Mouse (Mus musculus) ES-E14 (cell line): ENCODE data around the gene ccdc198.
"Not testable (repeated sequence)": the region's sequence is repeated elsewhere in the genome, so short reads cannot be mapped to it uniquely, and the experiment has no call there.

ENCODE experiments used
- CHD2 ChIP-seq: IDR thresholded peaks from 2 replicates; pipeline ENCODE4 v1.6.1; 2014; ENCODE audit warnings: mild to moderate bottlenecking, low read depth, low read length, inconsistent platforms
- HCFC1 ChIP-seq: IDR thresholded peaks from 2 replicates; pipeline ENCODE4 v1.6.1; 2012; ENCODE audit warnings: low read length, inconsistent platforms, borderline replicate concordance; ENCODE audit not compliant: insufficient read depth
- MAFK ChIP-seq: IDR thresholded peaks from 2 replicates; pipeline ENCODE4 v1.6.1; 2014; ENCODE audit warnings: mild to moderate bottlenecking, low read depth, low read length, inconsistent platforms; ENCODE audit not compliant: insufficient read depth
- ZC3H11A ChIP-seq: IDR thresholded peaks from 2 replicates; pipeline ENCODE4 v1.6.1; 2012; ENCODE audit warnings: low read depth, mild to moderate bottlenecking, inconsistent platforms, low read length, borderline replicate concordance

DNA sequence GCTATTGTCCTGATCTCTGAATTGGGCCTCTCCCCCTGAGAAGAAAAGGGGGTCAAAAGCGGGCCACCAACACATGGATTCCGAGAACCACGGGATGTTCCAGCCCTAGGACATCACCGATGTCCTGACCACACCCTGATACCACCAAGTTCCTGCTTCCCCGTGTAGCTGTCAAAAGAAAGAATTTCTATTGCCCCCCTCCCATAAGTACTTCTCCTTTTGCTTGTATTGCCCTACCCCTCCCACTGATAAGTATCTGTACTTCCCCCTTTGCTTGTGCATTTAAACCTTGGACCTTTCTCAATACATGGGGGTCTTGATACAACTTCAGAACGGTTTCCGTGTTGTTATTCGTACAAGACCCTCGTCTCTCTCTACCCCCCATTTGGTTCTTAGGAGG, 33.2 kb upstream of the ccdc198 start:
- TF ChIP-seq ZC3H11A, MAFK, CHD2, HCFC1: not testable (repeated sequence)
